Mouse (Mus musculus): Measurements from ENCODE around the gene Eif3i. TPM values are rescaled to one million over a fixed set of nuclear protein-coding genes. Genes with fewer than 3 reads are reported as not detected.
"Not testable (repeated sequence)": the region's sequence is repeated elsewhere in the genome, so short reads cannot be mapped to it uniquely, and the experiment has no call there.

The Eif3i gene
- polyA plus RNA-seq, 1 experiment from 2014 or later: 212 TPM

DNA sequence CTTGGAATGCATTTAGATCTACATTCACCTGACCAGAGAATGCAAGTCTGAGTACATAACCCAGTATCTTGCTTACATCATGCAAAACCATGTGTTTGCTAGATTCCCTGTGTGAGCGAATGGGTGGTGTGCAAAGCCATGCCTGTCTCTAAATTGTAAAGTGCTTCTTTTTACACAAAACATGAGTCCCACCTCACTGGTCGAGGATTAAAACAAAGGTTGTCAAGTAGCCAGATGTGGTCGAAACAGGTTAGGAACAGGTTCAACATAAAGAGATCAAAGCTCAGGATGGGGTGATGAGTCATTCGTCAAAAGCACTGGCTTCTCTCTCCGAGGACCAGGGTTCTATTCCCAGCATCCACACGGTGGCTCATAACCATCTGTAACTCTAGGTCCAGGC lies 35.3 kb downstream of the Eif3i start:
- Histone ChIP-seq H3K9ac (no peak overlapping the region), H3K4me1 (no peaks in the 10 kb centered on the region), H3K9me3 (no peaks in the 10 kb centered on the region), H3K36me3 (replicated peaks) (no peaks in the 10 kb centered on the region), H3K4me2 (no peak overlapping the region), H3K27ac (no peak overlapping the region), H3K27me3 (no peaks in the 10 kb centered on the region), H3K4me3 (replicated peaks) (no peak overlapping the region)
- no peak for ATAC-seq (ENCODE audit: low FRiP score)
- 87% methylated on average over 6 of the region's 6 CpGs for WGBS

DNA sequence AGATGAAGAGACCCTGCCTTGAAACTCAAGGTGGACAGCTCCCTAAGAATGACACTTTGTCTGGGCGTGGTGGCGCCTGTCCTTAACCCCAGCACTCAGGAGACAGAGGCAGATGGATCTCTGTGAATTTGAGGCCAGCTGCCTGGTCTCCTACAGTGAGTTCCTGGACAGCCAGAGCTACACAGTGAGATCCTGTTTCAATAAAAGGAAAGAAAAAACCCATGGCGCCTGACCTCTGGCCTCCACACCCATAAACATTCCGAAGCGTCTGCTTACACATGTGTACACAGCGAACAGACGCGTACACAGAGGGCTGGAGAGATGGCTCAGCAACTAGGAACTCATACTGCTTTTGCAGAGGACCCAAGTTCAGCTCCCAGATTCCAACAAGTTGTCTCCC lies 36.7 kb downstream of the Eif3i start:
- Histone ChIP-seq H3K4me3 (replicated peaks) (no peak overlapping the region), H3K27me3 (no peaks in the 10 kb centered on the region), H3K4me2 (no peak overlapping the region), H3K9me3 (no peaks in the 10 kb centered on the region), H3K27ac (no peak overlapping the region), H3K36me3 (replicated peaks) (no peaks in the 10 kb centered on the region), H3K9ac (no peak overlapping the region), H3K4me1 (no peaks in the 10 kb centered on the region)
- no peak for ATAC-seq (ENCODE audit: low FRiP score)
- WGBS: 85% methylated on average over 8 of the region's 8 CpGs

DNA sequence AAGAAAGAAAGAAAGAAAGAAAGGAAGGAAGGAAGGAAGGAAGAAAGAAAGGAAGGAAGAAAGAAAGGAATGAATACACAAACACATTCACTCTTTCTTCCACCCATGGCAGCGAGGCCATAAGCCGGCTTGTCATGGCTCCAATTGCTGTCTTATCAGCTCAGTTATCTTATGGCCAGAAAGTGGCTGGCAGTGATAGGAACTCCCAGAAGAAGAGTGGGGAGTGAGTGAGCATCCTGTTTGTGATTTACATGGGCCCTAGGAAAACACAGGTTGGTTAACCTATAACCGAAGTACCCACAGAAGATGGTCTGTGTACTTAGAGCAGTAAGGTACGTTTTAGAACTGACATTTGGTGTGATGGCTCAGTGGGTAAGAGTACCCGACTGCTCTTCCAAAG lies 39.3 kb downstream of the Eif3i start:
- H3K4me3 ChIP-seq (replicated peaks): no peak overlapping the region
- H3K4me1 ChIP-seq: peaks cover 5% of the 10 kb centered on the region; the same call in 1 of the 2 replicates
- H3K9ac ChIP-seq: no peak overlapping the region
- ATAC-seq (ENCODE audit: low FRiP score): no peak
- peaks cover 6% of the 10 kb centered on the region; the same call in 1 of the 2 replicates for H3K27me3 ChIP-seq
- no peaks in the 10 kb centered on the region for H3K36me3 ChIP-seq (replicated peaks)
- H3K4me2 ChIP-seq: no peak overlapping the region
- 88% methylated on average over 5 of the region's 5 CpGs for WGBS
- no peak overlapping the region for H3K27ac ChIP-seq
- no peaks in the 10 kb centered on the region for H3K9me3 ChIP-seq

DNA sequence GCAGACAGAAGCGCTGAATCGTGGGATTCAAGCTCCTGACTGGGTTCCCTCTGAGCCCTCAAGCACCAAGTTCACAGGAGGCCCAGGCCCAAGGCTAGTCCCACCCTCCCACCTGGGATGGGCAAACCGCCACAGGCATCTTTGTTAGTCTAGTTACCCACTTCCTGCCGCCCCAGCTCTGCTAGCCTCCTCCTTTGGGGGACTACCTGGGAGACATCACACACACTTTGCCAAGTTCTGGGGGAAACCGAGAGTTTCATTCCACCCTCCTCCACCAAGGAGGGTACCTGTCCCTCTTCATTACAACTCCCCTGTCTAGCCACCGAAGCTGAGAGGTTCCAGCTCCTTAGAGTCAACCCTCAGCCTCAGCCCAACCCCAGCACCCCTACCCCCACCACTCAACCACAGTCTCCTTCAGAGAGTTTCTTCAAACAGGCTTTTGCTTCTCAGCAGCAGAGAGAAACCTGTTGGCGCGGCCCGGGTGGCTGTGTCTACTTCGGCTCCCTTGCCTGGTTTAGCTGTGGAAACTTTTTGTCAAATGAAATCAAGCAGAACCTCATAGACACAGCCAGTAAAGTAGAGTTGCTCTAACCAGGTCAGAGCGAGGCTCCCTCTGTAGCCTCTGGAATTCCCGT lies 42.0 kb downstream of the Eif3i start:
- Histone ChIP-seq H3K4me3 (replicated peaks) (no peak overlapping the region), H3K27me3 (peaks cover 12% of the 10 kb centered on the region; the same call in 1 of the 2 replicates), H3K4me1 (peaks cover 14% of the 10 kb centered on the region), H3K27ac (no peak overlapping the region), H3K9ac (no peak overlapping the region), H3K4me2 (no peak overlapping the region), H3K9me3 (no peaks in the 10 kb centered on the region), H3K36me3 (replicated peaks) (no peaks in the 10 kb centered on the region)
- 87% methylated on average over 12 of the region's 12 CpGs for WGBS
- no peak for ATAC-seq (ENCODE audit: low FRiP score)

DNA sequence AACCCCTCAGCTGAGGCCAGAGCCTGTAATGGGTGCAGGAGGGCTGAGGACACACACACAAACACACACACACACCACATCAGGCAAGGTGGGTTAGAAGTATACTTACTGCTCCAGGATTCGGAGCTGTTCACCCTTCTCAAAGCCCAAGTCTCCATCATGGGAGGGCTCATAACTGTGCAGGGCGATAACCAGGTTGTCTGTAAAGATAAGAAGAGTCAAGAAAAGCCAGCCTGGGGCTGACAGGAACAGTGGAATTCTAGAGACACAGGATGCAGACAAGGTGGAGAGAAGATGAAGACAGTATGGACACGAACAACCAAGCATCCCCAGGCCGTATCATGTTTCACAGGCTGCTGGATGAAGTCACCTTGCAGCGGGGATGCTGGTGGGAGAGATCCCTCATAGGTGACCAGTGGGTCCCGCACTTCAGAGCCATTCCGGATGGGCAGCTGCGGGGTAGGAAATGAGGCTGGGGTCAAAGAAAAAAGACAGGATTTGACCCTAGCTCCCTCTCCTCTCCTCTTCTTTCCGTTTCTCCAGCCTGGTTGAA lies 43.1 kb downstream of the Eif3i start:
- Histone ChIP-seq H3K4me2 (peak overlapping the region; percentile 77; the same call in 1 of the 2 replicates), H3K27ac (no peak overlapping the region), H3K9ac (no peak overlapping the region), H3K9me3 (no peaks in the 10 kb centered on the region), H3K27me3 (peaks cover 12% of the 10 kb centered on the region; the same call in 1 of the 2 replicates), H3K4me1 (peaks cover 14% of the 10 kb centered on the region), H3K36me3 (replicated peaks) (no peaks in the 10 kb centered on the region), H3K4me3 (replicated peaks) (no peak overlapping the region; the same call in 1 of the 2 replicates)
- 79% methylated on average over 9 of the region's 9 CpGs for WGBS
- ATAC-seq (ENCODE audit: low FRiP score): no peak

DNA sequence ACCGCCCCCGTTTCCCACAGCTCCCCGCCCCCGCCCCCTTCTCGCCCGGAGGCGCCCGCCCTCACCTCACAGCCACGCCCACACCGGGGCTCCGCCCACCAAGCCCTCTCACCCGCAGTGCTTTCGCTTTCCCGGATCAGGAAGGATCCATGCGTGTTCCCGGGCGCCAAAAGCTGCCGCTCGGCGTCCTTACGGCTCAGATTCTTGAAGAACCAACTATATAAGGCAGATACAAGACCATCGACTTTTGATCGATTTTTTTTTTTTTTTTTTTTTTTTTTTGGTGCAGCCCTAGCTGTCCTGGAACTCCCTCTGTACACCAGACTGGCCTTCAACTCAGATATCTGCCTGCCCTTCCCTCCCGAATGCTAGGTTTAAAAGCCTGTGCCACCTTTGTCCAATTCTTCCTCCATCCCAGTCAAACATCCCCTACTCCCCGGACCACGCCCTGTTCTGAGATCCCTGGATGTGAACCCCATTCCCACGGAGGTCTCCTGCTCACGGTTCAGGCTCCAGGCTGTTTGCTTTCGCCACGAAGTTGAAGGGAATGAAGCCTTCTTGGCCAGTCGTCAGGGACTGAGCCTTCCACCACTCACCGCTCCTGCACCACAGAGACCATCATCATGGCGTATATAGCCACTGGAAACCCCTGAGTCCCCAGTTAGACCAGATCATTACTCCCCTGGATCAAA lies 43.8 kb downstream of the Eif3i start:
- 7% methylated on average over 33 of the region's 33 CpGs for WGBS
- Histone ChIP-seq H3K9me3 (no peaks in the 10 kb centered on the region), H3K27ac (peak overlapping the region; percentile 27; the same call in 1 of the 2 replicates), H3K4me2 (peak overlapping the region; percentile 77), H3K4me3 (replicated peaks) (peak overlapping the region; percentile 48), H3K36me3 (replicated peaks) (no peaks in the 10 kb centered on the region), H3K4me1 (peaks cover 14% of the 10 kb centered on the region), H3K9ac (peak overlapping the region; percentile 52; the same call in 1 of the 2 replicates), H3K27me3 (peaks cover 12% of the 10 kb centered on the region; the same call in 1 of the 2 replicates)
- peak; percentile 88 for ATAC-seq (ENCODE audit: low FRiP score)

DNA sequence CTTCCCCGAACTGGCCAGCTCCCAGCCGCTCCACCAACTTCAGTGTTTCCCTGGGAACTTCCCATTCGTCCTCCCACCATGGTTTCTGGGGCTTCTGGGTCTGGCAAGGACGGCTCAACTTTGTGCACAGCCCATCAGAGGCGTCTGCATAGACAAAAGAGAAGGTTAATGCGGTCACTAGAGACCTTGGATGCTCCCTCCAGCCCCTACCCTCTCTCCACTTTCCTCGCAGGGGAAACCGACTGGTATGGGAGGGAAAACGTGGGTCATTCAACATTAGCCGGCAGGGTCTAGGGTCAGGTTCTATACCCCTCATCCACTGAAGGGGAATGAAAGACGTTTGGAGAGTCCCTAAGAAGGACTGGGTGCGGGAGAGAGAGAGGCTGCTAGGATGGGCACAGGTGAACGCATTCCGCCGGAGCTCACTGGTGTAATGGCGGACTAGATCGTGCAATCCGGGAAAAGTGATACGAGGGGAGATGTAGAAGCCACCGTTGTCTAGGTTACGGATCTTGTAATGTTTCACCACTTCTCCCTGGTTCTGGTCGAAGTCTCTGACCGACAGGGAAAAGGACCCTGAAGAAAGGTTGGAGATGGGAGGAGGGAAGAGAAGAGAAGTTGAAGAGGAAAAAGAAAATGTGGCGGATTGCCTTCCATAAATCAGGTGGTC lies 44.5 kb downstream of the Eif3i start:
- H3K27ac ChIP-seq: peak overlapping the region; percentile 56; the same call in 1 of the 2 replicates

DNA sequence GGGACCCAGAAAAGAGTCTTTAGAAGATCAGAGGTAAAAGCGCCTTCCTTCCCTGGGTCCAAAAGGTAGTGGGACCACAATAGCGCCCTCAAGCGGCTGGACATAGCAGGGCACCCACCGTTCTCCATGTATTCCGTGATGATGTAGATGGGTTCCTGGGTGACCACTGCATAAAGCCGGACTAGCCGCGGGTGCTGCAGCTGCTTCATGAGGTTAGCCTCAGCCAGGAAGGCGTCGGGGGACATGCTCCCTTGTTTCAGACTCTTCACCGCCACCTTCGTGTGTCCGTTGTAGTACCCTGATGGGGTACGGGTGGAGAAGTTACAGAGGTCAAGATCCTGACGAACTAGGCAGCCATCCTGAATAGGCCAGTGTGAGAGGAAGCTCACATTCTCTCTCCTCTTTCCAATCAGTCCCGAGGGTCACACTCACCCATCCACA lies 45.0 kb downstream of the Eif3i start:
- Histone ChIP-seq H3K4me2 (peak overlapping the region; percentile 77), H3K4me3 (replicated peaks) (peak overlapping the region; percentile 48), H3K4me1 (peaks cover 14% of the 10 kb centered on the region), H3K27me3 (peaks cover 12% of the 10 kb centered on the region; the same call in 1 of the 2 replicates), H3K9ac (peak overlapping the region; percentile 52), H3K9me3 (no peaks in the 10 kb centered on the region), H3K36me3 (replicated peaks) (no peaks in the 10 kb centered on the region), H3K27ac (no peak overlapping the region; the same call in 1 of the 2 replicates)
- ATAC-seq (ENCODE audit: low FRiP score): peak; percentile 40; the same call in 1 of the 2 replicates
- 3% methylated on average over 16 of the region's 16 CpGs for WGBS

More for the DNA sequence above, 44.5 kb downstream of the Eif3i start:
- Histone ChIP-seq H3K9me3 (no peaks in the 10 kb centered on the region), H3K4me3 (replicated peaks) (peak overlapping the region; percentile 48), H3K36me3 (replicated peaks) (no peaks in the 10 kb centered on the region), H3K4me2 (peak overlapping the region; percentile 77), H3K27me3 (peaks cover 12% of the 10 kb centered on the region; the same call in 1 of the 2 replicates), H3K4me1 (peaks cover 14% of the 10 kb centered on the region), H3K9ac (peak overlapping the region; percentile 52)
- under 1% methylated on average over 24 of the region's 24 CpGs for WGBS
- ATAC-seq (ENCODE audit: low FRiP score): peak; percentile 52

DNA sequence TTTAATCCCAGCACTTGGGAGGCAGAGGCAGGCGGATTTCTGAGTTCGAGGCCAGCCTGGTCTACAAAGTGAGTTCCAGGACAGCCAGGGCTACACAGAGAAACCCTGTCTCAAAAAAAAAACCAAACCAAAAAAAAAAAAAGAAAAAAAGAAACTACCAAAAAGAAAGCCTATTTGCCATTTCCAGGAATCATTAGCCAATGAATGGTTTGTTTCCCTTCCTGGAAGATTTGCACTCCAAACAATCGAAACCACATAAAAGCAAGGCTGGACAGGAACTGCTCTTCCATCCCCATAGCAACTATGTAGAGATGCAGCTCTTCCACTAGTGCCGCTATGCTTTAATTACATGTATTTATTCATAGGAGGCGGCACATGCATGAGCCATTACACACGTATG lies 45.9 kb downstream of the Eif3i start:
- H3K9me3 ChIP-seq; H3K27ac ChIP-seq; H3K4me3 ChIP-seq (replicated peaks); H3K36me3 ChIP-seq (replicated peaks); H3K4me2 ChIP-seq; ATAC-seq (ENCODE audit: low FRiP score); H3K9ac ChIP-seq: not testable (repeated sequence)
- Histone ChIP-seq H3K27me3 (peaks cover 12% of the 10 kb centered on the region; the same call in 1 of the 2 replicates), H3K4me1 (peaks cover 14% of the 10 kb centered on the region)
- 77% methylated on average over 4 of the region's 6 CpGs for WGBS

DNA sequence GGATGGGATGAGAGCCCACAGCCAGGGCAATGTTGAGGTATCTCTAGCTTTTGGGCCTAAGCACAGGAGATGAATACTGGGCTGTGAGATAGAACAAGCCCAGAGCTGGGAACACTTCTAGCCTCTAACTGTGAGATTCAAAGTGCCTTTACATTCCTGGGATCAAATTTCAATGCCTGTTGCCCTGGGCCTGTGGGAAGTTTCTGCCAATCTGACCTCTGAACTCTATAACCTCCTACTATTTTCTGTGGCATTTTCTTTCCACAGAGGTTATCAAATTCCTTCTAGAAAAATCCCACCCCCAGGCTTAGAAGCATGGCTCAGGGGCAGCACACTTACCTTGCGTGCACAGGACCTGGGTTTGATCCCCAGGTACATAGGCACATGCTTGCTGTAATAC lies 50.2 kb downstream of the Eif3i start:
- Histone ChIP-seq H3K4me1 (peaks cover under 1% of the 10 kb centered on the region), H3K9ac (no peak overlapping the region), H3K36me3 (replicated peaks) (no peaks in the 10 kb centered on the region), H3K27ac (no peak overlapping the region), H3K4me2 (no peak overlapping the region), H3K27me3 (no peaks in the 10 kb centered on the region), H3K4me3 (replicated peaks) (no peak overlapping the region), H3K9me3 (no peaks in the 10 kb centered on the region)
- WGBS: 85% methylated on average over 1 of the region's 1 CpGs
- no peak for ATAC-seq (ENCODE audit: low FRiP score)

DNA sequence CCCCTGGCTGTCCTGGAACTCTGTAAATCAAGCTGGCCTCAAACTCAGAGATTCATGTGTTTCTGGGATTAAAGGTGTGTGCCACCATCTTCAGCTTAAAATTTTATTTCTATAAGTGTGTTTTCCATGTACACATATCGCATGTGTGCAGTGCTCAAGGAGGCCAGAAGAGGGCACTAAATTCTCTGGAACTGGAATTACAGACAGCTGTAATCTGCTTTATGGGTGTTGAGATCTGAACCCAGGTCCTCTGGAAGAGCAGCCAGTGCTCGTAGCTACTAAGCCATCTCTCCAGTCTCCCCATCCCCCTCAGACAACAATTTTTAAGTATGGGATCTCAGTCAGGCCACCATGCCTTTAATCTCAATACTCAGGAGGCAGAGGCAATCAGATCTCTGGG lies 51.1 kb downstream of the Eif3i start:
- H3K27ac ChIP-seq: no peak overlapping the region
- no peak overlapping the region for H3K9ac ChIP-seq
- H3K9me3 ChIP-seq: no peaks in the 10 kb centered on the region
- H3K4me3 ChIP-seq (replicated peaks): no peak overlapping the region
- no peaks in the 10 kb centered on the region for H3K4me1 ChIP-seq
- H3K27me3 ChIP-seq: no peaks in the 10 kb centered on the region
- 88% methylated on average over 2 of the region's 2 CpGs for WGBS
- H3K4me2 ChIP-seq: no peak overlapping the region
- H3K36me3 ChIP-seq (replicated peaks): no peaks in the 10 kb centered on the region
- no peak for ATAC-seq (ENCODE audit: low FRiP score)

DNA sequence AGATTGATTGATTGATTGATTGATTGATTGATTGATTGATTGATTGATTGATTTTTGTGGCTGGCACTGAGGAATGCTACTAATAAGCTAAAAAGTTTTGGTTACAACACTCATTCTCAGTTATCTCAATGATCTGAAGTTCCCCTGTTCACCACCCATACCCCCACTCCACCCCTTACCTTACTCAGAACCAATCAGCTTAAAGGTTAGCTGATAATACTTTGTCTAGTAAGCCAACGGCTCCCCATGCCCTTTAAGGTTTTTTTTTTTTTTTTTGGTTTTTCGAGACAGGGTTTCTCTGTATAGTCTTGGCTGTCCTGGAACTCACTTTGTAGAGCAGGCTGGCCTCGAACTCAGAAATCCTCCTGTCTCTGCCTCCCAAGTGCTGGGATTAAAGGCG lies 52.8 kb downstream of the Eif3i start:
- ATAC-seq (ENCODE audit: low FRiP score); H3K4me3 ChIP-seq (replicated peaks); H3K4me2 ChIP-seq; H3K9ac ChIP-seq; H3K36me3 ChIP-seq (replicated peaks); H3K9me3 ChIP-seq; H3K27ac ChIP-seq; H3K4me1 ChIP-seq; H3K27me3 ChIP-seq: not testable (repeated sequence)
- 88% methylated on average over 4 of the region's 4 CpGs for whole genome bisulfite sequencing
